Mouse (Mus musculus) naive thymus-derived CD4-positive, alpha-beta T cell, adult 2 months (primary cell): ENCODE results near the gene Naa50.

Source experiments
- DNase-seq: peaks from one replicate; pipeline ENCODE4 v3.0.0-alpha.2; 2011; ENCODE audit warnings: low read depth

Gene Naa50

DNA sequence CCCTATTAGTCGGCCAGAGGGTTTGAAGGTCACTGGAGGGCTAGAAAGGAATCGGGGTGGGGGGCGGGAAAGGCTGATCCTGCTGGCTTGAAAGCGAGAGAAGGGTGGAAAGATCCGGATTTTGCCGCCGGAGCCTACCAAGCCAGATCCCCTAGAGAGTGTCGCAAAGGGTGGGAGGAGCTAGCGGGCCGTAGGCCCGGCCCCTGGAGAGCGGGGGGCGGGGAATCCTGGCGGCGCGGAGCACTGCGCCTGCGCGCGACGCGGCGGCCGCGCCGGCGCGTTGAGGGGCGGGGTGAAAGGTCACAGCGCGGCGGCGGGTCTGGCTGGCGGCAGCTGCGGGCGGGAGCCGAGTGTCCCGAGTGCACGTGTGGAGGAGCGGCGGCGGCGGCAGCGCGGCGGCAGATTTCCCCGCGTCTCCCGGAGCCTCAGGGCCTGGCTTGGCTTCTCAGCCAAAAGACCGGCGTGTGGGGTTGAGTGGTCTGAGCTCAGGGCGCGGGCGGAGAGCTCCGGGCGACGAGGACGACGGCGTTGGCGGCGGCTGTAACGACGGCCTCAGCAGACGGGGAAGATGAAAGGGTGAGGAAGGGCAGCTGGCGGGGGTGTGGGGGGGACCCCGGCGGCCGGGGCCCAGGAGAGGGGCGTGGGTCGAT, at the start of gene Naa50, which contains the start of gene Atp6v1a:
Naa50 (plus strand) TSS at position 295 of the 650 bp plus-strand sequence.
Atp6v1a (minus strand) TSS at position 170 of the 650 bp plus-strand sequence.
- peak; percentile 97 for DNase-seq

DNA sequence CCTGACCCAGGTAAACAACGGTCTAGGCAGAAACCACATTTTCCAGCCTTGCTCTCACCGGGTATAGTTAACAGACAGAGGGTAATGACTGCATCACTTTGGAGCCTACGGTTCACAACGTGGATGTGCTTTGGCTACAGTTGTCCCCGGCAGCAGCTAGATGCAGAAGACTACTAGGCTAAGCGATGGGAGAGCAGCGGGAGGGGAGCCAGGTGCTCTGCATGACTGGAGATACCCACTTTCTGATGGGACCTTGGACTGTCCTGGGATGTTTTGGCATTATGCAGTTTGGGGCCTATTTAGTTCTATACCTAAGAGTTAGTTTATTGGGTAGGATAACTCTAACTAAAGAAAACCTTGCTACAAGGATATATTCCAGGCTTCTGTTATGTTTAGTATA, 40.3 kb upstream of the Naa50 start:
- DNase-seq = no peak

GRCm38 (mm10) chr16:44101181-44101710, 38.4 kb upstream of the Naa50 start:
- DNase-seq = no peak

DNA sequence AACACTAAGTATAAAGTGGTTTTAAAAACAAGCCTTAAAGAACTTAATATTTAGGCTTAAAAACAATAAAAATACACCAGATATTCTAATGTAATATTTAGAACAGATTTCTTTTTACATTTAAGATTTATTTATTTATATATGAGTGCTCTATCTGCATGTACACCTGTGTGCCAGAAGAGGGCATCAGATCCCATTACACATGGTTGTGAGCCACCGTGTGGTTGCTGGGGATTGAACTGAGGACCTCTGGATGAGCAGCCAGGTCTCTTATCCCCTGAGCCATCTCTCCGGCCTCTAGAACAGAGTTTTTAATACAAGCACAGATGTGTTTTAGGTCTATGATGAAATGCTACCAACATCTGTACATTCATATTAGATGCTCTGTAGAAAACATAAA, 36.7 kb upstream of the Naa50 start:
- DNase-seq = peak; percentile 4

GRCm38 (mm10) chr16:44103806-44104766, 35.5 kb upstream of the Naa50 start:
- peak; percentile 16 for DNase-seq

DNA sequence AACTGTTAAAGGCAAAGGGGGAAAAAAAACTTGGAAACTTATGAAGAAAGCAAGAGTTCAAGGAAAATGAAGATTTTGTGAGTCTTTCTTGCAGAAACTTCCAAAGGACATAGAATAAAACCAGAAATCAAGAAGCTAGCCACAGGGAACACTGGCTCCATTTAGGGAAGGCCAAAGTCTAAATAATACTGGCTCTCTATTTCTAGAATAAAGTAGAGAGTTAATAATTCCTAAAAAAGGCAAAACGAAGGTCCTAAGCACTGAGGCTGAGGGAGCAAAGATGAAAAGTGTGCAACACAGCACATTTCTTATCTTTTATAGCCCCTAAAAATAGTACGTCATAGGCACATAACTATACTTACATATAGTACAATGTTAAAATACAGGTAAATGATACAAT, 34.4 kb upstream of the Naa50 start:
- no peak for DNase-seq

- DNase-seq = no peak
Observed at GRCm38 (mm10) chr16:44109002-44109401, 30.6 kb upstream of the Naa50 start.

DNA sequence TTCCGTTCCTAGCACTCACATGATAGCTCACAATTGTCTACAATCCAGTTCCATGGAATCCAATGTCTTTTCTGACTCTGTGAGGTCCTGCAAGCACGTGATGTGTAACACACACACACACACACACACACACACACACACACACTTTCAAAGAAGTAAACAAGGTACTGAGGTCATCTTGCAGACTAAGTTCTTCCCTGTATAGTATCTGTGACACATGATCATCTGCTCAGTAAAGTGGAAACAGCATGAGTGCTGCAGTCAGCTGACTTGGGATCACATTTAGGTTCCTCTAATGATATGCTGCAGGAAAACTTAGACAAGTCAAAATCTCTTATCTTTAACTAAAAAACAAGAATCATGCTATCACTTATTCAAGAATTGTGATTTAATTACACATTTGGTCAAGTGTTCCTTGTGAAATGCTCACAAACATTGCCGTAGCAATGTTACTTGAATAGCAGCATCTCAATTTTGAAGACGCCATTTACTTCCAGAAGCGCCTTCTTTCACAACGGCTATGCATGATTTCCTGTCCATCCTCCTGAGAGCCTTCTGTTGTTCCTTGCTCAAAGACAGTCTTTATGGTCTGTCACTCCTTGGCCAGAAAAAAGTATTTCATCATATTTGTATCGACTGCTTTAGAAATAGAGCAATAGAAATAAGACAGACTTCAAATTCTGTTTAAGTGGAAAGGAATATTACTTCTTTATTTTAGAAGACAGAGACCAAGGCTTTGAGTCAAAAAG, 19.7 kb upstream of the Naa50 start:
- DNase-seq = no peak

DNA sequence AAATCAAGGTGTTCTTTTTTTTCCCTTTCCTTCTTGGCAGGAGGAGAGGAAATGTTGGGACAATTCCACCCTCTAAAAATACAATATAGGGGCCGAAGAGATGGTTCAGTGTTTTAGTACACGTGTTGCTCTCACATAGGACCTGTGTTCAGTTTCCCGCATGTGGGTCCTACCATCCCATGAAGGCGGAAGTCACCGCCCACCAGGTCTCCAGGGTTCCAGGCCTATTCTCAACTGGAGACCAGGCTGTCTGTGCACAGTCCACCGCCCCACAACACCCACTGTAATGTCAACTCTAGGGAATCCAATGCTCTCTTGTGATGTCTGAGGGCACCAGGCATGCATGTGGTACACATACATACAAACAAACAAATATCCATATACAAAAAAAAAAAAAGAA, 17.5 kb upstream of the Naa50 start:
- no peak for DNase-seq

GRCm38 (mm10) chr16:44122574-44122973, 17.1 kb upstream of the Naa50 start:
- DNase-seq = no peak

DNA sequence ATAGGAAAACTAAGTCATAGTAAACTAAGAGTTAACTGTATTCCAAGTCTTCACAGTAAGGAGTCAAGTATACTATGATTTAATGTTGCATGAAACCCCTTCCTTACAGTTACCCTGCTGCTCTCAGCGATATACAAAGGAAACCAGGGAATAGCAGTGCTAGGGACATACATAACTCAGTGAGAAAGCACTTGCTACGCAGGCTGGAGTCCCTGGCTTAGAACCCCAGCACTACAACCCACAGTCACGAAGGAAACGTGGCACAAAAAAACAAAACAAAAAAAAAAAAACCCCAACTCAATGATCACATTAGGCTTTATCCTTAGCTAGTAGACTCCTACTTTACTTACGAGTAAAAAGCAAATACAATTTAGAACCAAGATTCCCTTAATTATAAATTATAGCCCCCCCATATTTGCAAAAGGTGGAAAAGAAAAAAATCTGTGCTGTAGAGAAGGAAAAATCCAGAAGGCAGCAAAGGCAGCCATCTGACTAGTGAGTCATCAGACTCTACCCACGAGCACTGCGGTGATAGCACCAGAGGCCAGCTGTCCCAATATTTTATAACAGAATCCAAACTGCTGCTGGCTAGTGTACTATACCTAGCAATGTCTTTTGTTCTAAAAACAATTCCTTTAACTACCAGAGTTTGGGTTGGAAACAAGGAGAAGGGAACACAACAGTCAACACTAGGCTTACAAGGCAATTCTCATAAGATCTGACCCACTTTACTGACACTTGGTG, 16.5 kb upstream of the Naa50 start:
- DNase-seq = no peak

- no peak for DNase-seq
Observed at GRCm38 (mm10) chr16:44123786-44124185, 15.8 kb upstream of the Naa50 start.

DNA sequence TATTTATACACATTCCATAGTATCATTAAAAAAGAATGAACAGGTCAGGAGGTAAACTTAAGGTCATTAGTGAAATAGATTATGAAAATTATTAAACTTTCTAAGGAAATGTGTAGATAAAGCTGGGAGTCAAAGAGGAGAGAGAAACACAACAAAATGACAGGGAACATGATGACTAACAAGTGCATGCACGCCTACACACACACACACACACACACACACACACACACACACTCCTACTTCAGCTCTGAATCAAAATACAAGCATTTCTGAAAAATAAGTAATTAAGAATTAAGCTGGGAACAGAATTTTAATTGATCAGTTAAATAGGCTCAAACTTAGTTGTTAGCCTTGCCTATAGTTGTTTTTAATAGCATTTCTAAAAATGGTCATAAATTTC, 14.9 kb upstream of the Naa50 start:
- no peak for DNase-seq

DNA sequence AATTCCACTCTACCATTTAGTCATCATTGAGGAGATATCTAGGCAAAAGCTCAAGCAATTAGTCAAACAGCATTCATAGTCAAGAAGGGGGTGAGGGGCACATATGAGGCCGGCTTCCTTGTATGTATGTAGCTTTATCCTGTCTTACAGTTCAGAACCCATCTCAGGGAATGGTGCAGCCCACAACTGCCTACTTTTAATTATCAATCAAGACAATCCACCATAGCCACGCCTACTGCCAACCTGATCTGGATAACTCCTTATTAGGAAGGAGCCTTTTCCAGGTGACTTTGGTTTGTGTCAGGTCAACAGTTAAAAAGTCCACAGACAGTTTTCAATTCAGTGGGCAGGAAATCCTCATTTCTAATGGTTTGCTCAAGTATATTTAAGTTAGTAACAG, 14.2 kb upstream of the Naa50 start:
- no peak for DNase-seq

DNA sequence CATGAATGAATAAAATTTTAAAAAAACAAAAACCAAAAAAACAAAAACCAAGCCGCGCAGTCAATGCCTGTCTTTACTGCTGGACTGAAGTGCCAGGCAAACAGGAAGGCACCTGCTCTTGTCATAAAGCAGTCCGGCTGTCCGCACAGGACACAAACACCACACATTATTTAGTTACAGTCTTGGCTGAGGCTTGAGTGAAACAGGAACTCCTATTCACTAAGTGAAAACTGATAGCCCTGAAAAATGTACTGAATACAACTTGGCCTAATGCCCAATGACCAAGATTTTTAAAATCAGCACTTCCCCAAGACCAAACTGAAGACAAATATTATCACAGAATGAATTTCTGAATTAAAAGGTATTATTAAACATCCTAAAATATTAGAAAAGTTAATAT, 13.2 kb upstream of the Naa50 start:
- no peak for DNase-seq

- DNase-seq = no peak
Observed at GRCm38 (mm10) chr16:44132300-44132699, 7.3 kb upstream of the Naa50 start.

- DNase-seq = no peak
Observed at GRCm38 (mm10) chr16:44133187-44133586, 6.4 kb upstream of the Naa50 start.

GRCm38 (mm10) chr16:44136511-44137021, 3.1 kb upstream of the Naa50 start:
- no peak for DNase-seq

DNA sequence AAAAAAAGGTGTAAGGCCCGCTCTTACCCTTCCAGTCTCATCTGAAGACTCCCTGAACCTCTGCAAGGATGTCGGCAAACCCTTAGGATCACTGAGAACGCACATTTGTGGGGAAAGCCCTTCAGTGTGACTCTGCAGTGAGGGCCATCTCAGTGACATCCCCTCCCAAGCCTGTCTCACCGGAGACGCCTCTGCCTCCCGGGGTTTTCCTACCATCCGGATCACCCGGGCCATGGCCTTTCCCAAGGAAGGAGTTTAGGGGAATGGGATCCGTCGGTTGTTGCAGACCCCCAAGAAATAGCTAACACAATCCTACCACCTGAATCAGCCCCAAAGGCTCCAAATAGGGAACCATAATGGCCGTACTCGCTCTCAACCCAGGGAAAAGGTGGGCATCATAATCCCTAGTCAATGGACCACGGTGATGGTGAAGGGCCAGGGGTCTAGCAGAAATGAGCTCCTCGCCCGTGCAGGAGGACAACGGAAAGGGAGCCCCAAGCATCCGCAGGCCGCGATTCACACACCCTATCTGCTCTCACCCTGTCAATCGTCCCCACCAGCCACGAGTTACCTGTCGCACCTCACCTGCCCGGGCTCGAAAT, 1.2 kb upstream of the Naa50 start:
- no peak for DNase-seq

DNA sequence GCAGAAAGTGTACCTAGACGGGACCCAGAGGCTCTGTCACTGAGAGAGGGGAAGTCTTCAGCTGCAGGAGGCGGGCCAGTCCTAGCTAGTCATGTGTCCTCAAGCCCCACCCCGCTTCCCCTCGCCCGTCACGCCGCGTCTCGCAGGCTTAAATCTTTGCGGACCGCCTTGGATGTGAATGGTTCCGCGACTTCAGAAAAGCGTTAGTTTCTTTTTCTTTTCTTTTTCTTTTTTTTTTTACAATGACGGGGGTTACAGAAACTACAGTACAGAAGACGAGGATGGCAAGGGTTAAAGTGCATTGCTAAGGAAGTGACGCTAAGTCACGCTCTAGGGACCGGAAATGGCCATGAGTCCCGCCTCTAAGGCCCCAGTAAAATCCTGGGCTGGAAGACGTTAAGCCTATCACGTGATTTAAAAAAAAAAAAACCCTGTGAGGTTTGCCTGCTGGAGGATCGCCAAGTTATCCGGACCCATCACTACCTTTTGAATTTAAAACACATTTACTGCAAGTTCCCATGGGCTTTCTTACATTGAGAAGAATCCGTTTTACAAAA, 573 bp upstream of the Naa50 start:
- DNase-seq = peak; percentile 95
